Mouse (Mus musculus): ENCODE results near the gene Pcdh15. TPM values are rescaled to one million over a fixed set of nuclear protein-coding genes. Genes with fewer than 3 reads are reported as not detected.

The Pcdh15 gene
- polyA plus RNA-seq, 1 experiment from 2014 or later = 0.41 TPM

- ATAC-seq (no peak), DNase-seq (ENCODE audit: low read depth, low spot score) (no peak)
- CTCF ChIA-PET = no interaction called here
- POLR2A ChIA-PET = no interaction called here
- no peak for TF ChIP-seq CTCF (IDR thresholded peaks at IDR 0.05)
- H3K27me3 ChIP-seq = no peaks in the 10 kb centered on the region
- in situ Hi-C loops (cut with MboI; ENCODE audit: low pct_unique_long_range_greater_than_20kb) = no loop called here
Measured at GRCm38 (mm10) chr10:74305439-74306158, 1206.5 kb downstream of the Pcdh15 start.

- no peak for DNase-seq (ENCODE audit: low read depth, low spot score)
- CTCF ChIA-PET = no interaction called here
- in situ Hi-C loops (cut with MboI; ENCODE audit: low pct_unique_long_range_greater_than_20kb) = no loop called here
Measured at GRCm38 (mm10) chr10:74307035-74307434, 1207.9 kb downstream of the Pcdh15 start.

GRCm38 (mm10) chr10:74316091-74316490 is 1216.9 kb downstream of the Pcdh15 start:
- ATAC-seq (no peak), DNase-seq (ENCODE audit: low read depth, low spot score) (no peak)
- ChIA-PET CTCF (no interaction called here), POLR2A (no interaction called here)
- TF ChIP-seq CTCF (IDR thresholded peaks at IDR 0.05) = no peak
- in situ Hi-C loops (cut with MboI; ENCODE audit: low pct_unique_long_range_greater_than_20kb) = no loop called here
- H3K27me3 ChIP-seq = no peaks in the 10 kb centered on the region

More at GRCm38 (mm10) chr10:74307035-74307434, 1207.9 kb downstream of the Pcdh15 start:
- no peak for TF ChIP-seq CTCF (IDR thresholded peaks at IDR 0.05)
- ATAC-seq = no peak
- POLR2A ChIA-PET = no interaction called here
- no peaks in the 10 kb centered on the region for H3K27me3 ChIP-seq

GRCm38 (mm10) chr10:74335412-74335811 is 1236.3 kb downstream of the Pcdh15 start:
- no peak for TF ChIP-seq CTCF (IDR thresholded peaks at IDR 0.05)
- CTCF ChIA-PET = no interaction called here
- no peaks in the 10 kb centered on the region for H3K27me3 ChIP-seq
- POLR2A ChIA-PET = no interaction called here
- DNase-seq (ENCODE audit: low read depth, low spot score) (no peak), ATAC-seq (no peak)
- in situ Hi-C loops (cut with MboI; ENCODE audit: low pct_unique_long_range_greater_than_20kb) = no loop called here

DNA sequence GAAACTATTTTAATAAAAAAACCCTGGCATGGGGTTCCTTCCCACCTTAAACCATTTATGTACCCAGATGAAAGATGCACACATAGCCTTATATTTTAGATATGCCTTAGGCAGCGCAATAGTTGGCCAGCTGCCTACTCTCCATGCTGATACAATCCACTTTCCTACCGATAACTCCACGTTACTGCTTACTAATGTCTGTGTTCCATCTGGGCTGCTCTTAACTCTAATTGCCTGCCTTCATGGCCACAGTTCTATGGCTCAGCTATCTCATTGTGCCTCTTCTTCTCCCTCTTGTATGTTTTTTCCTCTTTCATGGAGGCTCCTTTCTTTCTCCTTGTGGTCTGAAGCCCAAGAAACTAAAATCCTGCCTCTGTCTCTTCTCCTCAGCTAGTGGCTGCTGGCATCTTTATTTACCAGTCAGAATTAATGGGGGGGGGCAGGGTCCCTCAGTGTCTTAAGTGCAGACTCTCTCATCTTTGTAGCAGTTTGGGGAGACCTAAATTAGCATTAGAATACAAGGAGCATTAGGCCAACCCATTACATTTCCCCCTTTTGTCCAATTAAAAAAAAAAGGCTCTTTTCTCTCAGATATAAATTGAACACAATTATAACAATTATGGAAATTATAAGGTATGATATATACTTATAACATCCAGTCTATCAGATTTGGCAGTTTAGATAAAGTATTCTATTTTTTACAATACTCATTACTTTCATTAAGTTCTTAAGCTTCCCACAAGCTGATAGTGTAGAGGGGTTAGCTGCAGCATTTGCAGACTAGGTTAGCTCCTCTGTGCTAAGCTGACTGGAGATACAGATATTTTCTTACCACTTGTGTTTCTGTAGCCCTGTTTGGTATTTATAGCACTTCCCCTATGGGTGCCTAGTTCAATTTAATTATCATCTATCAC is 1240.4 kb downstream of the Pcdh15 start:
- CTCF ChIA-PET = no interaction called here
- no peak for TF ChIP-seq CTCF (IDR thresholded peaks at IDR 0.05)
- DNase-seq (ENCODE audit: low read depth, low spot score) (no peak), ATAC-seq (no peak)
- in situ Hi-C loops (cut with MboI; ENCODE audit: low pct_unique_long_range_greater_than_20kb) = no loop called here
- no peaks in the 10 kb centered on the region for H3K27me3 ChIP-seq
- POLR2A ChIA-PET = no interaction called here

GRCm38 (mm10) chr10:74359526-74359925 is 1260.4 kb downstream of the Pcdh15 start:
- ChIA-PET POLR2A (no interaction called here), CTCF (no interaction called here)
- DNase-seq (ENCODE audit: low read depth, low spot score) (no peak), ATAC-seq (no peak)
- no peak for TF ChIP-seq CTCF (IDR thresholded peaks at IDR 0.05)
- H3K27me3 ChIP-seq = no peaks in the 10 kb centered on the region
- in situ Hi-C loops (cut with MboI; ENCODE audit: low pct_unique_long_range_greater_than_20kb) = no loop called here

DNA sequence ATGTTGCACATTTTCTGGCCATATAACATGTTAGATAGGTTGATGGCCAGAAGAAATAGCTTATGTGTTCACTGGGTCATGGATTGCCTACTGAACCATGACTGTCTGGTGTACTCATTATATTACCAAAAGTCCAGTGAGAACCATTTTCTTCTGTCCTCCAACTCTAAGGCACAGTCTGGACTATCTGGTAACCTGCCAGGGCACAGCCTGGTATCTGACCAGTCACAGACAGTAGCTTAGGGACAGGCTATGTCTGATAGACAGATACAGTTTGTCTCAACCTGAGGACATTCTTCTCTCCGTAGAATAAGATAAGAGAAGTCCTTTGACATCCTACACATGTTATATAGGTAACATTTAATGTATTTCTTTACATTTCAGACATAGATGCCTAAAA is 1279.6 kb downstream of the Pcdh15 start:
- in situ Hi-C loops (cut with MboI; ENCODE audit: low pct_unique_long_range_greater_than_20kb) = no loop called here
- ATAC-seq = no peak
- POLR2A ChIA-PET = no interaction called here
- TF ChIP-seq CTCF (IDR thresholded peaks at IDR 0.05) = no peak
- H3K27me3 ChIP-seq = no peaks in the 10 kb centered on the region
- CTCF ChIA-PET = no interaction called here
- DNase-seq (ENCODE audit: low read depth, low spot score) = no peak

- TF ChIP-seq CTCF (IDR thresholded peaks at IDR 0.05) = no peak
- in situ Hi-C loops (cut with MboI; ENCODE audit: low pct_unique_long_range_greater_than_20kb) = no loop called here
- no peaks in the 10 kb centered on the region for H3K27me3 ChIP-seq
- ChIA-PET CTCF (no interaction called here), POLR2A (no interaction called here)
- DNase-seq (ENCODE audit: low read depth, low spot score) = no peak
- ATAC-seq = no peak
Measured at GRCm38 (mm10) chr10:74379276-74380134, 1280.4 kb downstream of the Pcdh15 start.

GRCm38 (mm10) chr10:74387538-74388499 is 1288.7 kb downstream of the Pcdh15 start:
- peaks cover 15% of the 10 kb centered on the region for H3K27me3 ChIP-seq
- DNase-seq (ENCODE audit: low read depth, low spot score) (no peak), ATAC-seq (no peak)
- in situ Hi-C loops (cut with MboI; ENCODE audit: low pct_unique_long_range_greater_than_20kb) = no loop called here
- ChIA-PET CTCF (no interaction called here), POLR2A (no interaction called here)
- no peak for TF ChIP-seq CTCF (IDR thresholded peaks at IDR 0.05)

- peaks cover 3% of the 10 kb centered on the region for H3K27me3 ChIP-seq
- DNase-seq (ENCODE audit: low read depth, low spot score) (no peak), ATAC-seq (no peak)
- POLR2A ChIA-PET = no interaction called here
- in situ Hi-C loops (cut with MboI; ENCODE audit: low pct_unique_long_range_greater_than_20kb) = no loop called here
- no peak for TF ChIP-seq CTCF (IDR thresholded peaks at IDR 0.05)
- CTCF ChIA-PET = interaction anchor here (0.8 kb wide), 1 partner anchor 445 kb away, joined by 3 read pairs; no protein-coding TSS in a partner anchor
Measured at GRCm38 (mm10) chr10:74403111-74403510, 1304.0 kb downstream of the Pcdh15 start.
